Mouse (Mus musculus) cerebellum, postnatal 14 days (tissue): Measurements from ENCODE around the gene A630023A22Rik.

Experiments used
- DNase-seq, 2 experiments: peaks; one replicate each; pipeline ENCODE4 v3.0.0; 2021; ENCODE audit warnings: mixed read lengths in 2 of 2

Gene A630023A22Rik

GRCm38 (mm10) chr14:34102601-34103000 lies at the start of gene A630023A22Rik:
Gene A630023A22Rik (minus strand): TSS chr14:34102754.
- DNase-seq, result no peak

GRCm38 (mm10) chr14:34152342-34152741 lies 49.8 kb upstream of the A630023A22Rik start, which contains the start of gene Npy4r:
Gene Npy4r (minus strand): TSS chr14:34152489.
- DNase-seq, result no peak

GRCm38 (mm10) chr14:34142915-34143314 lies 40.4 kb upstream of the A630023A22Rik start:
- DNase-seq, result no peak

GRCm38 (mm10) chr14:34142316-34142715 lies 39.8 kb upstream of the A630023A22Rik start:
- DNase-seq, result no peak

- no peak for DNase-seq
Measured at GRCm38 (mm10) chr14:34139671-34140664, 37.4 kb upstream of the A630023A22Rik start.

GRCm38 (mm10) chr14:34135391-34135790 lies 32.8 kb upstream of the A630023A22Rik start:
- DNase-seq, result no peak

GRCm38 (mm10) chr14:34131216-34131615 lies 28.7 kb upstream of the A630023A22Rik start:
- DNase-seq, result no peak

GRCm38 (mm10) chr14:34121691-34122090 lies 19.1 kb upstream of the A630023A22Rik start:
- DNase-seq, result no peak

GRCm38 (mm10) chr14:34120923-34121351 lies 18.4 kb upstream of the A630023A22Rik start:
- DNase-seq, result no peak

- DNase-seq, result no peak
Measured at GRCm38 (mm10) chr14:34120016-34120910, 17.7 kb upstream of the A630023A22Rik start.

GRCm38 (mm10) chr14:34119046-34119723 lies 16.6 kb upstream of the A630023A22Rik start:
- peak; percentile 85 to 94 for DNase-seq

- DNase-seq, result peak; percentile 38 to 40
Measured at GRCm38 (mm10) chr14:34114311-34114710, 11.8 kb upstream of the A630023A22Rik start.

- no peak for DNase-seq
Measured at GRCm38 (mm10) chr14:34107594-34107993, 5.0 kb upstream of the A630023A22Rik start.

GRCm38 (mm10) chr14:34106389-34107062 lies 4.0 kb upstream of the A630023A22Rik start:
- peak; percentile 40 to 73 for DNase-seq

- peak; percentile 87 to 89 for DNase-seq
Measured at GRCm38 (mm10) chr14:34104892-34105291, 2.3 kb upstream of the A630023A22Rik start.

GRCm38 (mm10) chr14:34103855-34104254 lies 1.3 kb upstream of the A630023A22Rik start:
- DNase-seq, result no peak

GRCm38 (mm10) chr14:34096161-34096560 lies 6.4 kb downstream of the A630023A22Rik start:
- DNase-seq, result no peak

GRCm38 (mm10) chr14:34092856-34093255 lies 9.7 kb downstream of the A630023A22Rik start:
- DNase-seq, result no peak

GRCm38 (mm10) chr14:34091475-34091874 lies 11.1 kb downstream of the A630023A22Rik start:
- DNase-seq, result no peak

GRCm38 (mm10) chr14:34089796-34090195 lies 12.8 kb downstream of the A630023A22Rik start:
- peak; percentile 42 to 56 for DNase-seq

- no peak for DNase-seq
Measured at GRCm38 (mm10) chr14:34087856-34088398, 14.6 kb downstream of the A630023A22Rik start.
